Mouse (Mus musculus) heart, postnatal 14 days (tissue): Measurements from ENCODE around the gene Ell. TPM values are rescaled to one million over a fixed set of nuclear protein-coding genes. Genes with fewer than 3 reads are reported as not detected.

Experiments used
- DNase-seq, 2 experiments: peaks; one replicate each; pipeline ENCODE4 v3.0.0; 2021 to 2022
- intact Hi-C: fragments of 180-260 bp; cut with DNase I; formaldehyde crosslinking; loops from one replicate; pipeline ENCODE4 v1.15.1; 2025
- total RNA-seq, 2 experiments: library from RNA; stranded (reverse); gene quantifications; 2 replicates each; pipeline ENCODE4 v1.2.3; 2021

Ell gene
- total RNA-seq, 2 experiments from 2014 or later = 15.5 to 16.5 TPM

DNA sequence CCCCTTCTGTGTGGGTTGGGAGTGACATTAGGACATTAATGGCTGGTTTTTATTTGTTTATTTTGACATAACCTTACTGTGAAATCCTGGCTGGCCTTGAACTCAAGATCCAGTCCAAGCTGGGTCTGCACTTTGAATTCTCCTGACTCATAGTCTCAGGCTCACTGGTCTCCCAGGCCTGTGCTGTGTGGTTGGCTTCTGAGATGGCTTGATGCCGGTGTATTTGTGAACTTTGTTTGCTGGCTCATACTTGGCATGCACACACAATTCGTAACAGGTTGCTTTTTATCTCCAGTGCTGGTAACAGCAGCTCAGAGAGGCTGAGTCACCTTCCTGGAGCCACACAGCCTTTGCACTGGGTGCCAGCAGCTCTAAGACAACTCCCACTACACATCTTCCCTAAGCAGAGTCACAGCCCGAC lies 9.5 kb upstream of the Ell start:
- intact Hi-C loops = loop anchor here (5.0 kb wide), 1 partner anchor 58 kb away; no protein-coding TSS in a partner anchor
- no peak for DNase-seq

GRCm38 (mm10) chr8:70530314-70530713 lies 8.9 kb upstream of the Ell start:
- no peak for DNase-seq
- intact Hi-C loops = no loop called here

DNA sequence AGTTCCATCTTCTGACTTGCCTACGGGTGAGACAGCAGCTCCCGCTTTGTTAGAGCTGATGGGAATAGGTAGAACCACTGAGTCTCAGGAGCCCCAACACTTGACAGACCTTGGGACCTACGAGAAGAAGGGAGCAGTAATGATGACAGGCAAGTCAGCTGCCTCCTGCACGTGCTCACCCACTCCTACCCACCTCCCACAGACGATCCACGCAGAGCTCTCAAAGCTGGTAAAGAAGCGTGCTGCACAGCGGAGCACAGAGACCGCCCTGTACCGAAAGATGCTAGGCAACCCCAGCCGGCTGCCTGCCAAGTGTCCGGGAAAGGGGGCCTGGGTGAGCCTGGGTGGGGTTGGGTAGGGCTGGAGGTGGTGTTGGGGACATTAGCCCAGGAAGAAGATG lies 5.0 kb upstream of the Ell start:
- DNase-seq = no peak
- intact Hi-C loops = no loop called here

GRCm38 (mm10) chr8:70535221-70535620 lies 4.0 kb upstream of the Ell start:
- DNase-seq = no peak
- intact Hi-C loops = no loop called here

DNA sequence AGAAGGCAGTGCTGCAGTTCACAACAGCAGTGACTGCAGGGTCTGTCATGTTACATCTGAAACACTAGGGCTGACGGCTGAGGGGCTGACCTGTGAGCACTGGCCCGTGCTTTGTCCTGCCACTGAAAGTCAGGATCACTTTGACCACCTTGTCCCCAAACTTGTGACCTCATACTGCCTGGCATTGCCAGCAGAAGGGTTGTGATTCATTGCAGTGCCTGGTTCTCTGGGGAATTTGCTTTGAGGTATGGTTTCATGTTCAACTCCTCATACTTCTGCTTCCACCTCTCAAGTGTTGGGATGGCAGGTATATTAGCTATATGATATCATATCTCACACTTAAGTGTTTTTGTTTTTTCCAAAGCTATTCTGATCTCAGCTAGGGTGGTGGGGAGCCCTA lies 3.6 kb upstream of the Ell start:
- no peak for DNase-seq
- intact Hi-C loops = no loop called here

- intact Hi-C loops = no loop called here
- DNase-seq = peak; percentile 60 to 65
These were observed 1.2 kb upstream of the Ell start for GRCm38 (mm10) chr8:70538024-70538579.

- intact Hi-C loops = loop anchor here (1.0 kb wide), 1 partner anchor 28 kb away; the partner anchor contains the start of gene Uba52
These were observed 602 bp upstream of the Ell start for GRCm38 (mm10) chr8:70538633-70539076.

GRCm38 (mm10) chr8:70540013-70540506 lies 803 bp downstream of the Ell start:
- intact Hi-C loops = loop anchor here (5.0 kb wide), 1 partner anchor 47 kb away; no protein-coding TSS in a partner anchor
- DNase-seq = no peak

More at GRCm38 (mm10) chr8:70538633-70539076, 602 bp upstream of the Ell start:
- peak; percentile 99 to 100 for DNase-seq

- intact Hi-C loops = loop anchor here (5.0 kb wide), 1 partner anchor 47 kb away; no protein-coding TSS in a partner anchor
- DNase-seq = no peak
These were observed 1.3 kb downstream of the Ell start for GRCm38 (mm10) chr8:70540507-70541071.

GRCm38 (mm10) chr8:70541081-70541480 lies 1.8 kb downstream of the Ell start:
- intact Hi-C loops = loop anchor here (5.0 kb wide), 1 partner anchor 46 kb away; no protein-coding TSS in a partner anchor
- no peak for DNase-seq

DNA sequence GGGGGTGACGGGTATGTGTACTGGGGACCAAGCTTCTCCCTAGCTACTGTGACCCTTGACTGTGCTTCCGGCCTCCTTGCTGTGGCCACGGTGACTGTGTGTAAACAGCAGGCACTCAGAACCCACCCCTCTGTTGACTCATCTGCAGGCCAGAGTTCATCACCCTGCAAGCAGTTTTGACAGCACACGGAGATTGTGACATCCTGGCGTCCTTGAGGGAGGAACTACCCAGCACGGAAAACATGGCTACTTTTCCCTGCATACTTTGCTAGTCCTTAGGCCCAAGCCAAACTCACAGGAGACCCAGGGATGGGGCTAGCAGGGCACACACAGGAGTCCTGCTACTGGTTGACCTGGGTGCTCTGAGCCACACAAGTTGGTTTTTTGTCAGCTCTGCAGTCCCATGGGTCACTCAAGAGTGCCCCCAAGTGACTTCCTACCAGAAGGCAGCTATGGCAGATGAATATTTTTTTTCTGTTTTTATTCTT lies 5.0 kb downstream of the Ell start:
- peak in 1 of 2 experiments; percentile 32 for DNase-seq

DNA sequence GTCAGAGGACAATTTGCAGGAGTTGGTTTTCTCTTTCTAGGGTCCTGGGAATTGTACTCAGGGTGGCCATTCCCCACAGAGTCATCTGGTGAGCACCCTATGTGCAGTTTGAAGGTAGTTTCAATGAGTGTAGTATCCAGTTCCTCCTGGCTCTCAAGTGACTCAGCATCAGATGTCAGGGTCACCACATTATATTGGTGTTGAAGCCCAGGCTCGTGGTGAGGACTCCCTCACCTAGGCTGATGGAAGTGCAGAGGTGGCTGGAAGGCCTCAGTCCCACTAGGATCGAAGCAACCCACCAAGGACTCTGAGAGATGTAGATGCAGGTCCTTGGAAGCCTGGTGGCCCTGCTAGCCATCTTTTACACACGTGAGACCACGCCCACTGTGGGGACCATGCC lies 7.2 kb downstream of the Ell start:
- intact Hi-C loops = no loop called here
- no peak for DNase-seq

More for the DNA sequence above, 5.0 kb downstream of the Ell start:
- intact Hi-C loops = loop anchor here (5.0 kb wide), 1 partner anchor 43 kb away; no protein-coding TSS in a partner anchor

GRCm38 (mm10) chr8:70547762-70548161 lies 8.5 kb downstream of the Ell start:
- intact Hi-C loops = no loop called here
- DNase-seq = no peak

- DNase-seq = no peak
- intact Hi-C loops = no loop called here
These were observed 10.3 kb downstream of the Ell start for GRCm38 (mm10) chr8:70549412-70550184.

DNA sequence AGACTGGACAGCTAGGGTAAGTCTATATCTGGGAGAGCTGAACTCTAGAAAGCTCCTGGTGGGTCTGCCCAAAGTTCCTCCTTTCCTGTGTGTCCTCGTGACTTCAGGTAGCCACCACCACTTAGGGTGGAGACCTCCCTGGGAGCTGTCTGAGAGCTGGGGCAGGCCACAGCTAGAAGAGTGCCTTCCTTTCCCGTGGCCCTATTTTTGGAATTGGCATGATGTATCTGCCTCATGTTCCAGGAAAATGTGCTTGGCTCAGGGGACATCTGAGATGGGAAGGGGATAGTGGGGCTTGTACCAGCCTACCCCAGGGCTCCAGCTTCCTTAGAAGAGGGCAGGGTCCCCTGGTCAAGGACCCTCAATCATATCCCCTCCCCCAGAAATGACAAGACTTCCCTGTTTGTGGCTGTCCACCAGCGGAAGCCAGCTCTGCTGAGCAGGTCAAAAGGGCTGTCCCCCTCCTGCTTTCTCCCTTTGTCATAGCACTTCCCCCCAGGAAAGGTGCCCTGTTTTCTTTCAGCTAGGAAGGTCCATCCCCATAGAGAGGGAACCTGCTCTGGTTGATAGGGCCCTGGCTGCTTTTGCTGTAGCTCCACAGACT lies 12.4 kb downstream of the Ell start:
- no peak for DNase-seq
- intact Hi-C loops = no loop called here

GRCm38 (mm10) chr8:70552836-70553235 lies 13.6 kb downstream of the Ell start:
- intact Hi-C loops = no loop called here
- DNase-seq = no peak

- intact Hi-C loops = no loop called here
- peak; percentile 75 to 82 for DNase-seq
These were observed 14.5 kb downstream of the Ell start for GRCm38 (mm10) chr8:70553740-70554139.

DNA sequence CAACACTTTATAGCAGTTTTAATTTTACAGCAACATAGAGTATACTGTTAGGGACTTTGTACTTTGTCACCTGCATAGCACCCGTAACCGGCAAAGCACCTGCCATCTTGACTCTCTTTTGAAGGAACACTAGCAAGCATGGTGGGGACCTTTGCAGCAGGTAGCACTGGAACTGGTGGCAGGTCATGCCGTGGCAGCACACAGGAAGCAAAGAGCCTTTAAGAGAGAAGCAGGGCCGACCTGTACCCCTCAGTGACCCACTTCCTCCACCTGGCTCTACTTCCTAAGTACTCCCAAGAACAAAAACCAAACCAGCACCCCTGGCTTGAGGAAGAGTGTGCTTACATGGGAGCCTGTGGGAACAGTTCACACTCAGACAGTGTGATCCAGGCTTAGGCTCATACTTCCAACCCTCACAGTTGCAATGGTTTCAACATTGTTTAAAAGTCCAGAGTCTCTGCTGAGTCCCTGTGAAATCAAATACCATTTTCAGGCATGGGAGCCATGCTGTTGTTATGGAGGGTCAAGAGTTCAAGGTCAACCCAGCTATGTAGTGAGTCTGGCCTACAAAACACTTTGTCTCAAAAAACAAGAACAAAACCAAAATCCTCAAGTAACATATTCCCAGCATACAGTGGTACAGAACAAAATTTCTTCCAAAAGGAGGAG lies 16.0 kb downstream of the Ell start:
- intact Hi-C loops = no loop called here
- no peak for DNase-seq

GRCm38 (mm10) chr8:70558334-70558733 lies 19.1 kb downstream of the Ell start:
- intact Hi-C loops = no loop called here
- peak in 1 of 2 experiments; percentile 54 for DNase-seq

GRCm38 (mm10) chr8:70558983-70559382 lies 19.7 kb downstream of the Ell start:
- intact Hi-C loops = no loop called here
- no peak for DNase-seq
